Mouse (Mus musculus) C2C12 (cell line): ENCODE measurements around the gene Hoxd13.

Source experiments
- CEBPB ChIP-seq: IDR thresholded peaks from one replicate; pipeline ENCODE4 v1.6.1; 2011; ENCODE audit warnings: low read depth, mild to moderate bottlenecking, control low read depth, moderate library complexity
- CTCF ChIP-seq: IDR thresholded peaks from one replicate; pipeline ENCODE4 v1.5.1; 2011; ENCODE audit not compliant: control insufficient read depth, insufficient read depth, insufficient read length
- MAX ChIP-seq: IDR thresholded peaks from one replicate; pipeline ENCODE4 v1.6.1; 2011; ENCODE audit warnings: mild to moderate bottlenecking, control low read depth
- MYOD1 ChIP-seq: IDR thresholded peaks from one replicate; pipeline ENCODE4 v1.6.1; 2011; ENCODE audit warnings: low read depth; ENCODE audit not compliant: control insufficient read depth, insufficient read length
- MYOG ChIP-seq: IDR thresholded peaks from one replicate; pipeline ENCODE4 v1.6.1; 2011; ENCODE audit not compliant: control insufficient read depth, insufficient read length; ENCODE audit errors: extremely low read depth

DNA sequence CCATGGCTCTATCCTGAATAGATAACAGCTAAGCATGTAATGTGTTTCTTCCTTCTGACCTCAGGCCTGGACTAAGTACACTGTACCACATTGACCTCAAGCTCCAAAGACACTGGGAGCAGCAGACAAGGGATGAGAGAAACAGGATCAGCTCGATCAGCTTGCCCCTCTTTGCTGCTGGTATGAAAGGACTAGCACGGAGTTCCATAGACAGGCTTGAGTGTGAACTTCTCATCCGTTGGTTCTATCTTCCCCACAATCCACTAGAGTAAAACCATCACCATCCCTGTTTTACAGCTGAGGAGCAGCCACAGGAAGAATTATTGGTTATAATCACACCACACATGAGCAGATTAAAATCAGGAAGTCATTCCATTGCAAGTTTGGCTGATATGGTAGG is 22.5 kb upstream of the Hoxd13 start:
- no peak for TF ChIP-seq CTCF
- no peak for TF ChIP-seq MYOD1
- no peak for TF ChIP-seq CEBPB
- no peak for TF ChIP-seq MYOG
- no peak for TF ChIP-seq MAX
